Mouse (Mus musculus) spleen, postnatal 0 days (tissue): ENCODE results near the gene Zswim8. TPM values are rescaled to one million over a fixed set of nuclear protein-coding genes. Genes with fewer than 3 reads are reported as not detected.

ENCODE experiments used
- polyA plus RNA-seq: library from polyadenylated mRNA; unstranded; fragments of >200 nt; fragmentation: Nextera tagmentation; extraction: Ambion mirVana; gene quantifications from 2 replicates; pipeline ENCODE4 v1.2.1, GENCODE M21; 2015

The Zswim8 gene
- polyA plus RNA-seq = 11.8 and 14.8 TPM in 2 replicates

DNA sequence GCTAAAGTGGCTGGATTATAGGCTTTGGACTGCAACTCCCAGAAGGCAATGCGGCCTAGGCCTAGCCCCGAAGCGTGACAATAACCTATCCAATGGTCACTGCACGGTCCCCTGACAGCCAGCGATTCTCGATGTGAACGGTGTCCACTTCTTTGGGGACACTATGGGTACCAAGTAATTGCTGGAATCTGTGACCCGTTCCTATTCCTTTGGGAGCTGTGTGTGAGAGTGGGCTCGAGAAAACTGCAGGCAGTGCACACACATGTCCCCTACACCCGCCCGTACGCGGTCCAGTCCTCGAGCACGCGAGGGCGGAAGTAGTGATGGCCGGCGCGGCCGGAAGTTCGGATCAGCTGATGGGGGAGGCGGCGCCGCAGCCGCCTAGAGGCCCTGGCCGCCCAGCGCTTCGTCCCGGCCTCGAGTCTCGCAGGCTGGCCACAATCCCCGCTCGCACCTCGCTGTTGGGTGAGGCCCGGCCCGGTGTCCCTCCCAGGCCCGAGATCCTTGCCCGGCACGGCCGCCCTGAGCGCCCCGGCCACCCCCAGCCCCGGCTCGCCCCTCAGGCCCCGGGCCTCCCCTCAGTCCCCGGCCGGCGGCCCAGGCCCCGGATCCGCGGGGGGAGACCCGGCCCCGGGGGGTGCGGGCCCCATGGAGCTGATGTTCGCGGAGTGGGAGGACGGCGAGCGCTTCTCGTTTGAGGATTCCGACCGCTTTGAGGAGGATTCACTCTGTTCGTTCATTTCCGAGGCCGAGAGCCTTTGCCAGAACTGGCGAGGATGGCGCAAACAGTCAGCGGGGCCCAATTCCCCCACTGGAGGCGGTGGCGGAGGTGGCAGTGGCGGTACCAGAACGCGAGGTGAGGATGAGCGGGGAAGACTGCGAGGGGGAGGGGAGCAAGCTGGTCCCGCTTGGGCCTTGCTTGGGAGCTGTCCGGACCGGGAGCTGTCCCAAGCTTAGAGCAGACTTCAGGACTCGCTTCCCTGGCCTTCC, at the start of gene Zswim8:
Gene Zswim8 (plus strand): TSS at position 352 of the 990 bp plus-strand sequence.

DNA sequence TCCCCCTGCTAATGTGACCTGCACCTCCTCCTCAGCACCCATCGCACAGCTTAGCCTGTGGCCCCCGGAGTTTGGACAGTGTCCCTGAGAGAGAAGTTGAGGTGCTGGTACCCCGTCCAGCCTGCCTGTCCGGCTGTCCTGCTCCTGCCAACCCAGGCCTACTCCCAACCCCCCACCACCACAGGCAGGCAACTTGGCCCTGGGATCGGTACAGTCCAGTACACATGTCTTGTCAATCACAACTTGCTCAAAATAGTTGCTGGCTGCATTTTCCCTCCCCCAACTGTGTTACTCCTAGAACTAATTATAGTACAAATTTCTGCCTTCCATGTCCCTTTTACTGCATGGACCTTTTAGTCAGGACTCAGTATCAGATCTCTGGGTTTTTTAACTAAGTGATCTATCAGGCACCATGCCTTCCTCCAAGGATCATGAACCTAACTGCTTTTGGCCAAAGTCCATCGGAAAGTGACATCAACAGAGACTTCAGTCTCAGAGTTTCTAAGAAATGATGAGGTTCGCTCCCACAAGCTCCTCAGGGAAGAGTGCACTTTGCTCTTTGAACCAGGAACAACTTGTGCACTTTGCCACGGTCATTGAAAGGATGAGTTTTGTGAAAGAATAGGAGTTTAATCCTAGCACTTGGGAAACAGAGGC, 39.1 kb upstream of the Zswim8 start, which contains the start of gene Synpo2l:
Gene Synpo2l (minus strand): TSS at position 201 of the 657 bp plus-strand sequence.

DNA sequence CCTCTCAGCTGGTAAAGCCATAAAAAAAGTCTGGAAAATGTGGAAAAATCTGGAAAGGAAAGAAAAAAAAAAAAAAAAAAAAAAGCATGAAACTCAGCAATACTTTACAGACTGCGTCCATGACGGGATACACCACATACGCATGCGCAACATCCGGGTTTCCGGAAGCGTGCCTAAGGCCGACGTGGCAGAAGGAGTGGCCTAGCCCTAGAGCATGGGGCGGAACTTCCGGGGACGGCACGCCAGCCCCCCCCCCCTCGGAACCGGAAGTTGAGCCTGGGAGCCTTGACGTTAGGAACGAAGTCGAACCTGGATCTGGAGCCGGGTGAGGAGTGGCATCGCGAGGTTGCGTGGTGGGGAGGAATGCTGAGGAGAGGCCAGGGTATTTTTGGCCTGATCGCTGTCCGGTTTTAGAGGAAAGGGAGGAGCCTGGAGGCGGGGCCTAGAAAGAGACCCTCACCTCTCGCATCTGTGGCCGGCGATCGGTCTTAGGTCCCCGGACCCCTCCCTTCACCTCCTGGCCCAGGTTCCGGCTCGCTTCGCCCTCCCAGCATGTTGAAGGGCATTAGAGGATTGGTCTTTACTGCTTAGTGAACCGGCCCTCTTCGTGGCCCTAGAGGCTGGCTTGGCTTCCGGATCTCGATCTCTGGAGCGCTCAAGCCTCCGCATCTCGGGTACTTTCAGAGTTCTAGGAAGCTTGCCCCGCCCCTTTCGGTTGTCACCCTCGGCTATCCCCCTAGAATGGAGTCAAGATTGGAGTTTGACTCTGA, 33.1 kb upstream of the Zswim8 start, which contains the start of gene Sec24c:
Gene Sec24c (plus strand): TSS at position 245 of the 770 bp plus-strand sequence.

DNA sequence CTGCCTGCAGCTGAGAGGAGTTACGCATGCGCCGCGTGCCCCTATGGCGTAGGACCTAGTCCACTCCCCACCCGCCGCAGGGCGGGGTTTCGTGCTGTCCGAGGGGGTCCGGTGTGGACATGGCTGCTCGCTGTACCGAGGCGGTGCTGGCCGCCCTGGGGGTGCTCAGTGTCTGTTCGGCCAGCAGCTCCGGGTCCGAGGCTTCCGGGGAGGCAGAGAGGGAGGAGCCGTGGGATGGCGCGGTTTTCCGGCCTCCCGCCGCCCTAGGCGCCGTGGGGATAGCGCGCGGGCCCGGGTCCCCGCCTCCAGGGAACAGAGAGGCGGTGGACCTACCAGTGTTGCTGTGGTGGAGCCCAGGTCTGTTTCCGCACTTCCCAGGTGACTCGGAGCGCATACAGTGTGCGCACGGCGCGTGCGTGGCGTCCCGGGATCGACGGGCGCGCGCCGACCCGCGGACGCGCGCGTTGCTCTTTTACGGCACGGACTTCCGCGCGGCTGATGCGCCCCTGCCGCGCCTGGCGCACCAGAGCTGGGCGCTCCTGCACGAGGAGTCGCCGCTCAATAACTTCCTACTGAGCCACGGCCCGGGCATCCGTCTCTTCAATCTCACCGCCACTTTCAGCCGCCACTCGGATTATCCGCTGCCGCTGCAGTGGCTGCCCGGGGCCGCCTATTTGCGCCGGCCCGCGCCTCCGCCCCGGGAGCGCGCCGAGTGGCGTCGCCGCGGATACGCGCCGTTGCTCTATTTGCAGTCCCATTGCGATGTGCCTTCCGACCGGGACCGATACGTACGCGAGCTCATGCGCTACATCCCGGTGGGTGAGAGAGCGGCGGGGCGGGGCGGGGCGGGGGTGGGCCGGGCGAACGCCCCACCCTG, 12.2 kb upstream of the Zswim8 start, which contains the start of gene Fut11:
Gene Fut11 (plus strand): TSS at position 85 of the 877 bp plus-strand sequence.

DNA sequence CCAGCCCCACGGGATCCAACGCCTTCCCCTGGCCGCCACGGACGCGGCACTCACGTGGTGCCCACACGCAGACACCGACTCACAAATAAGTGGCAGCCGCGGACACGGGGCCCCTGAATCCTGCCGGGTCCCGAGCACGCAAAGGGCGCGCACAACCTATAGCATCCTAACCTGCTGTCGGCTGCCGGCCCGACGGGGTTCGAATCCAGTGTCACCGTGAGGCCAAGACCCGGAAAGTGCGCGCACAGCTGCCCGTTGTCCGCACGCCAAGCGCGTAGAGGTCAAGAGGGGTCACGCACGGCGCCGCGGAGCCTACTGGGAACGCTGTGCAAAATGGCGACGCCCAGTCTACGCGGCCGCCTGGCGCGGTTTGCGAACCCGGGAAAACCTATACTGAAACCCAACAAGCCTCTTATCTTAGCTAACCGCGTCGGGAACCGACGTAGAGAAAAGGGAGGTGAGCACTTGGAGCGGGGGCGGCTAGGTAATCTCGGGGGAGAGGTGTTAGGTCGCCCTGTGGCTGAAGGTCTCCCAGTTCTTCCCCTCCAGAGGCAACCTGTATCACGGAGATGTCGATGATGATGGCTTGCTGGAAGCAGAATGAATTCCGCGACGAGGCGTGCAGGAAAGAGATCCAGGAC, 4.5 kb upstream of the Zswim8 start, which contains the start of gene Chchd1:
Gene Chchd1 (plus strand): TSS at position 266 of the 641 bp plus-strand sequence.

DNA sequence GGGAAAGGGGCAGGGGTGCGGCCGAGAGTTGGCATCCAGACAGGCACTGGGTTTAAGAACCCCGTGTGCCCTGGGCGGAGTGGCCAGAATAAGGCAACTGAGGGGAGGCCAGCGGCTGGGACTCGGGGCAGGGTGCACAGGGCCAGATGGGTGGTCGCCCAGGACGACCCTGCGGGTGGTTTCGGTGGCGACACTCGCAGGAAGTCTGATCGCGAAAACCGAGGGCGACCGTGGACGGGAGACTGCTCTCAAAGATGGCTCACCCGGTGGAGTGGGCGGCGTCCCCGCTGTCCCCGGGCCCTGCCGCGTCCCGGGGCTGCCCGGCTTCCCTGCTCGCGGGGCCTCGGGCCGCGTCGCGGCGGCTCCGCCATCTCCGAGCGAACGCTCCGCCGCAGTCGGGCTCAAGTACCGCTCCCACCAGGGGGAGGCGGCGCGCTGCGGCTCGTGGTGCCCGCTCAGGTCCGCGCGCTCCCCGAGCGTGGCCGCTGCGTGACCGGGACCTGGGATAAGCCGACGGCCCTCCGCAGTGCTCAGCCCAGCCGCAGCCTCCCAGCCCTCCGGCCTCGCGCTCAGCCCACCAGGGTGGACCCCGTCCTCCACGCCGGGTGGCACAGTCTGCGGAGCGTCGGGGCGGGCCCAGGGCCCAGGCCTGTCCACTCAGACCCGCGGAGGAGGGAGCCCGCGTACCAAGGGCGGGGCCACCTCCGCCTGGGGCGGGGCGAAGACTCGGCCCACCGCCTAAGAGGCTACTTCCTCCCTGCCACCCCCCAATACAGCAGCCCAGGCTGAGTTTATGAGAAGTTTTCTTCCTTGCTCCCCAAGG, 26.8 kb downstream of the Zswim8 start, which contains the start of gene Ndst2:
Gene Ndst2 (minus strand): TSS at position 611 of the 823 bp plus-strand sequence.

Other genes starting within 250 kb of the Zswim8 start
- gene Anxa7, start 227.4 kb upstream of the Zswim8 start, polyA plus RNA-seq = 38.2 and 41.6 TPM in 2 replicates
- 1.4 and 1.5 TPM in 2 replicates for gene Mss51, start 210.7 kb upstream of the Zswim8 start, polyA plus RNA-seq
- gene Ppp3cb, start 161.0 kb upstream of the Zswim8 start, polyA plus RNA-seq = 37.3 and 38.1 TPM in 2 replicates
- gene Usp54, start 66.5 kb upstream of the Zswim8 start, polyA plus RNA-seq = 1.3 and 1.5 TPM in 2 replicates
- 0.27 TPM in 1 of 2 replicates, not detected in the other for gene Myoz1, start 51.0 kb upstream of the Zswim8 start, polyA plus RNA-seq
- gene Synpo2l, start 39.2 kb upstream of the Zswim8 start, polyA plus RNA-seq = 0.08 TPM in 1 of 2 replicates, not detected in the other
- 25.9 and 30.7 TPM in 2 replicates for gene Sec24c, start 33.2 kb upstream of the Zswim8 start, polyA plus RNA-seq
- gene Fut11, start 12.6 kb upstream of the Zswim8 start, polyA plus RNA-seq = 10.1 and 11.6 TPM in 2 replicates
- 111 and 125 TPM in 2 replicates for gene Chchd1, start 4.5 kb upstream of the Zswim8 start, polyA plus RNA-seq
- gene Ndst2, start 27.0 kb downstream of the Zswim8 start, polyA plus RNA-seq = 25.6 and 30.5 TPM in 2 replicates
- 11.7 and 19.0 TPM in 2 replicates for gene Camk2g, start 86.5 kb downstream of the Zswim8 start, polyA plus RNA-seq
- gene Plau, start 129.1 kb downstream of the Zswim8 start, polyA plus RNA-seq = 1.1 and 1.7 TPM in 2 replicates
- 20.6 and 22.3 TPM in 2 replicates for gene Vcl, start 221.8 kb downstream of the Zswim8 start, polyA plus RNA-seq